Mouse (Mus musculus) retina, postnatal 1 day (tissue): ENCODE results near the gene Lsg1.
A peak's percentile ranks its signal among the peaks of the same experiment; 100 is the strongest.

Source experiments
- DNase-seq: peaks from one replicate; pipeline ENCODE4 v3.0.0-alpha.2; 2012

Gene Lsg1

DNA sequence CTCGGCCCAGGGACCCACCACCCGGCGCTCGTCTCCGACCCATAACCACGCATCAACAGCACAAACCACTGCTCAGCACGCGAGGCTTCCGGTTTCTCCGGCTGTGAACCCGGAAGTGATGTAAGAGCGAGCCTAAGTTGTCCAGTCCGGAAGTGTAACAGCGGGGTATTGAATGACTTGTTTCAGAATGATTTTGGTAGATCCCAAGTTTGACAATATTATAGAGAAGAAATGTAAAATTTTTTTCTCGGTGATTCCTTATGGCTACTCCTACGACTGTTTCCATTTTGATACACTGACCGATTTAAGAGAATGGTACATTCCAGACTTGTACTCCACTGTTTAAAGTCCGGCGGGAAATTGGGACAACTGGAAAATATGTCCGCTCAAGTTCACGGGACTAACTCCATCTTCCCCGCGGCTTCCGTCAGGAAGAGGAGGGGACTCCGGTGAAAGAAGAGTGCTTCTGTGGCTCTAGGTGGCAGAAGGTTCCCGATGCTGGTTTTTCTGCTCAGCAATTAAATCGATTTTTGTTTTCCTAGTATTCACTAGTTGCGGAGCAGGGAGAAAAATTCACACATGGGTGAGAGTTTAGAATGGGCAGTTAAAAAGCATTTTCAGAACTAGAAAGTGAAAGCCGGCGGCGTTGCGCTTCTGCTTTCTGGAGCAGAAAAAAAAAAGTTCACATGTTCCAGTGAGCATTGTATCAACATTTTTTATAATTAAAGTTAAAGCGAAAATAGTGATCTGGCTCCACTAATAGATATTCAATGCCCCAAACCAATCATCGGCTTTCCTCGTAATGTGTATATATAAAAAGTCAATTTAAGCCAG, at the start of gene Lsg1:
Lsg1 (minus strand) TSS at position 99 of the 834 bp plus-strand sequence.
- DNase-seq, result peak; percentile 98

DNA sequence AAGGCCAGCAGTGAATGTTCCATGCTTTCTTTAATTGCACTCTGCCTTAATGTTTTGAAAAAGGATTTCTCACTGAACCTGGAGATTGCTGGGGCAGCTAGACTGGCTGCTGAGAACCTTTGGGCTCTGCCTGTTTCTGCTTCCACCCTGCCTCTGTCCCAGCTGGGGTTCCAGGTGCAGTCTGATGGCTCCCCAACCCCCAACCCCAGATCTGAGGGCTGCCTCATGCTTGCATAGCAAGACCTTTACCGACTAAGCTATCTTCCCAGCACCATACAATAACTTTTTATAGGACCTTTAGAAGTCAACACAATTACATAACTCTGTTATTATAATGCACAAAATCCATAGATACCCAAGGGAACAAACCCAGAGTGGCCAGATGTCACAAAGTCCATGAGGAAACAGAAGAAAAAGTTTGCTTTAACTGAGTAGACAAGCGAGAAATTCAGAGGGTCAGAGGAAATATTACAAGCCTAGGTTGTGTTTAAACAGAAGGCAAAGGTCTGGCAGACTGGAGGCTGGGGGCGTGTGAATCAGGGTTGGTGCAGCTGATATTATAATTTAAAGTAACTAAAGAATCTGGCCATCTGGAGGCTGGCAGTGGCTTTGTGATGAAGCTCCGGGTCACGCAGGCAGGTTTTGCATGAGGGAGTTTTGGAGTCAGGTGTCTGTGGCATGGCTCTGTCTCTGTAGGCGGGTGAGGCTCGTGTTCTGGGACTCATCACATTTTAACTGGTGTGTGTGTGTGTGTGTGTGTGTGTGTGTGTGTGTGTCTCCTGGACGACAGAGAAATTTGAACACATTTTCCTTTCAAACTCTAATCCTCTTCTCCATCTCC, 46.7 kb upstream of the Lsg1 start:
- no peak for DNase-seq

DNA sequence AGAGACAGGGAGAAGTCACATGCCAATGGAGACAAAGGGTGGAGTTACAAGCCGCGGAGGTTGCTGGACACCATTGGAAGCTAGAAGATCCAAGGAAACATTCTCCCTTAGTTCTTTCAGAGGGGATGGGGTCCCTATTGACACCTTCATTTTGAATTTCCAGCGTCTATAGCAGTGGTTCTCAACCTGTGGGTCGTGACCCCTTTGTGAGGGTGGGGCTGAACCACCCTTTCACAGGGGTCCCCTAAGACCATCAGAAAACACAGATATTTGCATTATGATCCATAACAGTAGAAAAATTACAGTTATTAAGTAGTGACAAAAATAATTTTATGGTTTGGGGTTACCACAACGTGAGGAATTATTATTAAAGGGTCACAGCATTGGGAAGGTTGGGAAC, 42.1 kb upstream of the Lsg1 start:
- no peak for DNase-seq

DNA sequence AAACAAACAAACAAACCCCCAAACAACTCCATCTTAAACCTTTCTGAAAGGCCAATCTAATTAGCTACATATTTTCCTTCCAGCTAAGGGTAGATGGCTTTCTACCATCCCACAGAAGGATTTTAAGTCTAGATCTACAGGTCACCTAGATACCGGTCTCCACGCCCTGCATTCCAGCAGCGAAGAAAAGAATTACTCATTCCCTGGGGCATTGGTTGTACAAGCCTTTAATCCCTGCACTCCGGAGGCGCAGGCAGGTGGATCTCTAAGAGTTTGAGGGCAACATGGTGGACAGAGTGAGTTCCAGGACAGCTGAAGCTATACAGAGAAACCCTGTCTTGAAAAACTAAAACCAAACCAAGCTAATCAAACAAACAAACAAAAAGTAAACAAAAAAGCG, 41.0 kb upstream of the Lsg1 start:
- no peak for DNase-seq

DNA sequence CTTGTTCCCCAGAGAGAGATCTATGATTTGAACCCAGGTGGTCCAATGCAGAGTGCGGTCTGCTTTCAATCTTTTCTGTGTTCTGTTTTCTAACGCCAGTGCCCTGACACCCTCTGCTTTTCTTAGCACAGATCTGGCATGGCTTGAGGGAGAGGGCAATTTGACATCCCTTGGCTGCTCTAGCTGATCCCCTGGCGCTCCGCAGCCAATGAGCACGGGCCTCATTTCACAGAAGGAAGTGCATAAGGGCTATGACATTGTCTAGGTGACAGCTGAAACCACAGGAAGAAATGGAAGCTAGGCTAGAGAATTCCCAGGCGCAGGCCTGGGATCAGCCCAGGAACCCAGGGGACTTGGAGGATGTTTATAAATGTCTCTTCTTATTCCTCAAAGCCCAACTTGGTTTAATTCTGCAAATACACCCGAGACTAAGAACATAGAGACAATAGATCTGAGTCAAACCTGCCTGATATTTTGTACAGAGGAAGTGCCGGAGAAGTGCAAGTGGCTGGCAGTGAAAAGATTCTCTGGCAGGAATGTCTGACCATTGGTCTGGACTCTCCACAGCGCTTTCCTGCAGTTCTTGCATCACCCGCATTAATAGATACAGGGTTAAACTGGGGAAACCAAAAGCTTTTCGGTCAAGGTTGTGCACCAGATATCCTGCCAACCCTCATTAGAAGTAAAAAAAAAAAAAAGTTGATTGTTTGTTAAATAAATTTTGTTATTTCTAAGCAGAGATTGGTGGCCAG, 40.4 kb upstream of the Lsg1 start:
- DNase-seq, result no peak

DNA sequence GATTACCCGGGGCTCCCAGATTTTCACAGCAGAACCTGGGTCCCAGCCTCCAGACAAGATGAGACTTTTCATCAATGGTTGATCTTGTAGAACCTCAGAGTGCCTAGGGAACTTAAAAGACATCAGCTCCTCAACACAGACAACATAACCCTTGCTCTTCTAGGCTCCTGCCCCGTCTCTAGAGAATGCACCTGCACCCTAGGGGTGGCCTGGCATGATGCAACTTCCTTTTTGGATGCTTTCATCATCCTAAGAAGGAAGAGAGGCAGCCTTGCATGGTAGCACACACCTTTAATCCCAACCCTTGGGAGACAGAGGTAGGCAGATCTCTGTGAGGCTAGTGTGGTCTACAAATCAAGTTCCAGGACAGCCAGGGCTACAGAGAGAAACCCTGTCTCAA, 37.2 kb upstream of the Lsg1 start:
- no peak for DNase-seq

DNA sequence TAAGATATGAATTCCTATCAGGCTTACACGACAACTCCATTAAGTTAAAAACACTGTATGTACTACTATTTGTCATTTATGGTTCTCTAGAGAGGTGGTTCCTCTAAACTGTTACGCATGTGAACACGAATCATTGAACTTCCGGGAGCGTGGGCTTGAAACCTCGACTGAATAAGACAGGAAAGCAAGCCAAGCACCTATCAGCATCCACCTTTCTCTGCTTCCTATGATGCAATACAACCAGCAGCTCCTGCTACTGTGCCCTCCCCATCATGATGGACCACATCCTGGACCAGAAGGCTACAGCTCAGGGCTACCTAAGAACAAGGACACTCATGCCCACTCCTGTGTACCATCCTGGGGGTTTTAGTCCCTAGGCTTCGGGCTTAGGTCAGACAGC, 36.3 kb upstream of the Lsg1 start:
- no peak for DNase-seq

DNA sequence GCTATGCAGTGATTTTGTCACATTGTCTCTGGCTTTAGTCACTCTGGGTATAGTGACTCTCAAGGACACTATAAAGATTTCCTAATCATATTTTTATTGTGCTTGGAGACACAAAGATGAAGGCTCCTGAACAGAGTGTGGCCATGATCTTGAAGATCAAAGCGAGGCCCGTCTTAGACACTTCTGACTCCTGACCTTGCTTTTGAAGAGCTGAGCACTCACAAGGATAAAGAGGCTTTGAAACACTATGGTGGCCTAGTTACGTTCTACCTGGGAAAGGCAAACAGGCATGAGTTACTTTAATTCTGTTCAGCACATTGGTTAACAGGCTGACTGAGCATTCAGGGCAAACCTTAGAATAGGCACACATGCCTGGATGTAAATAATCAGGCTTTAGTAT, 28.9 kb upstream of the Lsg1 start:
- DNase-seq, result peak; percentile 48

DNA sequence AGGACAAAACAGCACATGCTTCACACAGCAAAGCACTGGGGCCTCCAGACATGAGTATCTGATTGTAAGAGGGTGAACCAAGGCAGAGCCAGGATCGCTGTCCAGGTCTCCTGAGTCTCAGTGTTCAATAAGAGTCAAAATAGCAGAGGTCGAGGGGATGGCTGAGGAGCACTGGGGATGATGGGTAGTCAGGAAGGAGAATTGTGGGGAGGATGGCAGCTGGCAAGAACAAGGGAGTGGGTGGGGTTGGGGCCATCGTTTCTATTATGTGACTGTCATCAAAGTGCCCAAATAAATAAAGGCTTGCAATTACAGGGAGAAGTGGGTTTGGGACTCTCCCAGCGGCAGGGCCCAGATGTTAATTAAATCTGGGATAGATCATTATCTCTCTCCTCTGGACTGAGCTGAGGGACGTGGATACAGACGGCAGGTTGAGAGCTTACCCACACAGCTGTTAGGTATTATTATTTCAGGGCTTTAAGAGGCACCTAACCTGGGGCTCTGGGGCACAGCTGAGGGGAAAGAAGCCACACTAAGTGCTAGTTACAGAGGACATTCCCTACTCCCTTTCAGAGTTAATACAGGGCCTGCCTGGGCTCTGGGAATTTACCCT, 27.4 kb upstream of the Lsg1 start:
- DNase-seq, result no peak

DNA sequence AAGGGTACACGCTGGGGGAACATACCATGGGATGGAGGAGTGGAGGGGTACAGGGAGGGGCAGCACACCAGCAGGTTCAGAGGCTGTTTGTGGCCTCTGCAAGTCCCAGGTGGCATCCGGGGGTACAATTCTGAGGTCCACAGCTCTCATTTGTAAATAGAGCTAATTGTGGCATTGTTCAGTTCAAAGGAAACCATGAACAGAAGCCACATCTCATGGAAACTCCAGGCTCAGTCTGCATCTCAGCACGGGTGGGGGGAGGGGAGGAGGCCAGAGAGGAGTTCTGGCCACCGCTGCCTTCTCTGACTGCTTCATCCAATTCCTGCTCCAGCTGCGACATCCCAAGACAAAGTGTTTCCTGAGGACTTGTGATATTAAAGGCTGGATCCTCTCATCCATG, 26.7 kb upstream of the Lsg1 start:
- no peak for DNase-seq

DNA sequence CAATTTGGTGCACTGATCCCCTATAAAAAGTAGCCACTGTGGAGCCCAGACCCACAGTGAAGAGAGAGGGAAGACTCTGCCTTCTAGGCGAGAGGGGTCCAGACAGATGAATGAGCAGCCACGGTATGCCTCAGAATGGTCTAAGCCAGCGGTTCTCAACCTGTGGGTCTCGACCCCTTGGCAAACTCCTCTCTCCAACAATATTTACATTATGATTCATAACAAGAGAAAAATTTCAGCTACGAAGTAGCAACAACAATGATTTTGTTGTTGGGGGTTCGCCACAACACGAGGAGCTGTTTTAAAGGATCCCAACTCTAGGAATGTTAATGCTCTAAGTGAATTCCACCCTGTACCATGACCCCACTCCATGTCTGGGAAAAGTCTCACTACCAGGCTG, 25.7 kb upstream of the Lsg1 start:
- DNase-seq, result no peak

DNA sequence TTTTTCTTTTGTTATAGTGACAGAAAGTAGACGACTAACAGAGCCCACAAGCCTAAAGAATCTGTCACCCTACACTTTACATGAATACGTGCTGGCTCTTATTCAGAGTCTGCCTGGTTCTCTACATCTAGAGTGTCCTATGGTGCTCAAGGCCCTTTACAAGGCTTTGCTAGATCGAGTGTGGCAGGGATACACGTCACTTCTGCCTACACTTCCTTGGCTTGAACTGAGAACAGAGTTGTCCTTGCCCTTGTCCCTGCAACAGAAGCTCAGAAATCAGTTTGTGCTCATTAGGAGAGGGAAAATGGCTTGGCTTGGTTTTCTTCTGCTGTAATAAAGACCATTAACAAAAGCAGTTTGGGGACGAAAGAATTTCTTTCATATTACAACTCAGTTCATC, 23.9 kb upstream of the Lsg1 start:
- no peak for DNase-seq

DNA sequence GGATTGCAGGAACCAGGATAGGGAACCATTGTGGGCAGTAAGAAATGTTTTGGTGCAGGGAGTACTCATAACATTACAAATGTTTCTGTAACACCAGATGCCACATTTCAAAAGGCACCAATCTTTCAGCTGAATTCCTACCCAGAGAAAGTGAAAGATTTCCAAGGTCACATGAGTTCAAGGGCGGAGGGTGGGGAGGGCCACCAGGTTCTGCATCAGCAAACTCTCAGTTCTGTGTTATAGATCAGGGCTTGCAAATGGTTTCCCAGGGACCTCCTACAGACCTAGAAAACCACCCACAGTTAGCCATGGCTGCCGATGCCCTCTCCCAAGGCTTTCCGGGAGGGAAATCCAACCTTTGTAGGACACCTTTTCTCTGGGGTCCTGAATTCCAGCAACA, 20.5 kb upstream of the Lsg1 start:
- no peak for DNase-seq

DNA sequence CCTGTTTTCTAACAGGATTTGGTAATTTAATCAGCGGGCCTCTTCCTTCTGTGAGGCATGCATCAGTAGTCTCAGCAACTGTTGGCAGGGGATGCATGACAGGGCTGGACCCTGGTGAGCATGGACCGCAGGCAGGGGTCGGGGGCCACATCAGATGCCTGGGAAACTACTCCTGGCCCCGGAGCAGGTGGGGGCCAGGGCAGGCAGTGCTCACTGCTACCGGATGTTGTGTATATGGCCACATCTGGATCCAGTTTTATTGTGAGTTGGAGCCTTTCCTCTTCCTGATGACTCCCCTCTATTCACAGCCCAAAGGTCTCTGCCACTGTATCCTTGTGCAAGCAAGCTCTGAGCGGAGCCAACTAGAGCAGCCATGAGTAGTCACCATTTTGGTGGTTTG, 18.1 kb upstream of the Lsg1 start:
- no peak for DNase-seq

DNA sequence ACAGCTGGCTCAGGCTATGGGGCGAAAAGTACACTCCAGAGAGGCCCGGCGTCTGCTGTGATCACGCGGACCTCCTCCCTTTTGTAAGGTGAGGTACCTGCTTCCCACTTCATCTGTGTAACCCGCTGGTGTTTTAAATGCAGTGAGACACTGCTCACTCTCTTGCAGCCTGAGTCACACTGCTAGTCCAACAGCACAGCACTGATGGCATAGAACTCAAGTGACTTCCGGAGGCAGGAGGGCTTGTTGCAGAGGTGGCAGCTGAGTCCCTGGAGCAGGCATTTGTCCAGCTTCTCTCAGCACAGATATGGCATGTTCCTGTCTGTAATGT, 17.4 kb upstream of the Lsg1 start:
- no peak for DNase-seq

DNA sequence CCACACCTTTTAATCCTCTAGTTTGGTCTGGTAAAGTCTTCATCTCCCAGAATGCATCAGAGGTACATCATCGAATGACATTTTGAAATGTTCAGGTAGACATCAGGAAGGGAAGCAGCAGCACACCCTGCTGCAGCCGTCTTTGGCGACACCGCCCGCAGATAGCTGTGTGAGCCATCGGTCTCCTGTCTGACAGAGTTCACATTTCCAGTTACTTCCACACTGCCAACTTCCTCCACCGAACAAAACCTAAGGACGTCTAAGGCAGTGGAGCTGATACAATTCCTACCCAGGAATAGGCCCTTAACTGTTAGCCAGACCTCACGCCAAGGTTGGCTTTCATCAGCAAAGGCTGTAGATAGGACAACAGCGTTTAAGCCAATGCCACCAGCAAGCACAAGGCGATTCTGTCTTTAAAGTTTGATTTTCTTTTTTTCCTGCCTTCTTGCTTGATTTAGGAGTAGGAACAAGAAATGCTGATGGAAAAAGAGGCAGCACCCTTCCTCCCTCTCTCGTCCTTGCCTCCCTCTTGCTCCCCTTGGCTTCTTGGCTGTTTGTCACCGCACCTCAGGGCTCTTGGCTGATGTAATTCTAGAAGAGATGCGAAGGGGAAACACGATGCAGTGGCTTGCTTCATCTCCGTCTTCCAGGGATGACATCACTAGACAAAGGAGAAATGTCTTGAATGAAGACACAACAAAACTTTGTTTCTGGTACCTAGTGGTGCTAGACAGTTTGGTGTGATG, 16.8 kb upstream of the Lsg1 start:
- no peak for DNase-seq

DNA sequence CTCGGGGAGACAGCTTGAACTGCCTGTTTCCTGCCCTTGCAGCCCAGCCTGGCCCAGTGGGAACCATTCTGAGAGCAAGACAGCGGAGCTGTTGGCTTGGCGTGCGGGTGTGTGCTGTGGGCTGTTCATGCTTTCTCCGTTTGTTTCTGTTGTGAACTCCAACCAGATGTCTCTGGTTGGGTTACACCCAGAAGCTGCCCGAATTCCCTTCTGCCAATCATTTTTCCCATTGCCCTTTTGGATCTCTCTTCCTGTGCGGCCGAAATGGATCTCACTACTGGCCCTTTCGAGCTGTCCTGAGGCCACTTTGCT, 16.1 kb upstream of the Lsg1 start:
- DNase-seq, result no peak

DNA sequence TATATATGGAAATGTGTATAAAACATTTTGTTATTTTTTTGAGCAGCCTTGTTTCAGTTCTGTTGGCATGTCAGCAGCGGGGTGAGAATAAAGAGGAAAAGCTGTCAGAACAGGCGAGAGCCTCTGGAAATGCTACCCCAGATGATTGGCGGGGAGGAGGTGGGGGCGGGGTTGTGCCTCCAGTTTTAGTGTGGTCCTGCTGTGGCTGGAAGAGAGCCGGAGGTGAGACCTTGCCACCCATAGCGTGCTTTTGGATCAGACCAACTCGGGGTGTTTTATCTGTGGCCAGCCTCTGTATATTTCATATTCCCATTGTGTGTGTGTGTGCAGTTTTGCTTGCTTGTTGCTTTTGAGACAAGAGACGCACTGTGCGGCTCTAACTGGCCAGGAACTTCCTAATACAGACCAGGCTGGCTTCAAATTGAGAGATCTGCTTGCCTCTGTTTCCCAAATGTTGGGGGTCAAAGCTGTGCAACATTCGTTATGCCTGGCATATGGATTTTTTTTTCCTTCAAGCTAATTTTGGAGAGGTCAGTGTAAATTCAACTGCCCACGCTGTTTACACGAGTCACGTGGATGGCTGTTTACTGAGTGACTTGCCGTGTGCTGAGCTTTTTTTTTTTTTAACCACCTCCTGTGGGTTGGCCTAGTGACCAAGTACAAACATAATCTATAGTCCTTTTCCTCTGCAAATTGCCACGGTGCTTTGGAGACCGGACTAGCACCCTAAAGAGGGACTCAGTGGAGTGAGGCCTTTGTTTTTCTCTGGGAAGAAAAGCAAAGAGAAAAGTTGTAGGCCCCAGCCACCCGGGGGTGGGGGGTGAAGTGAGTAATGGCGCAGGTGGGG, 15.5 kb upstream of the Lsg1 start:
- DNase-seq, result no peak

DNA sequence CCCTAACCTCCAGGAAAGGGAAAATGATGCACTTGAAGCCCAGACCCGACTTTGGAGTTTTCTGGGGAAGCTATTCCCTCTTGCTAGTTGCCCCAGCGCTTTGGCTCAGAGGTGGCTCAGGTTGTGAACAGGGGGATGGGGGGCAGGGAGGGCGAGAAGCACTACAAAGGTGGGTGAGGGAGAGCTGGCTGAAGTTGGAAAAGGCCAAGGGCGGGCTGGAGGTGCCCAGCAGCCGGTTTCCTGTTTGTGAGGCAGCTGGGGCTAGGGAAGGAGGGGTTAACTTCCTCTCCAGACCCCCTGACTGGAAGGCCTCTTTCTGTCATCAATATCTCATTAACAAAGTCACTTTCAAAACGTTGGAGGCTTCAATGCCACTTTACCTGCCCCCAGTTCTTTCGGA, 14.6 kb upstream of the Lsg1 start:
- DNase-seq, result no peak

DNA sequence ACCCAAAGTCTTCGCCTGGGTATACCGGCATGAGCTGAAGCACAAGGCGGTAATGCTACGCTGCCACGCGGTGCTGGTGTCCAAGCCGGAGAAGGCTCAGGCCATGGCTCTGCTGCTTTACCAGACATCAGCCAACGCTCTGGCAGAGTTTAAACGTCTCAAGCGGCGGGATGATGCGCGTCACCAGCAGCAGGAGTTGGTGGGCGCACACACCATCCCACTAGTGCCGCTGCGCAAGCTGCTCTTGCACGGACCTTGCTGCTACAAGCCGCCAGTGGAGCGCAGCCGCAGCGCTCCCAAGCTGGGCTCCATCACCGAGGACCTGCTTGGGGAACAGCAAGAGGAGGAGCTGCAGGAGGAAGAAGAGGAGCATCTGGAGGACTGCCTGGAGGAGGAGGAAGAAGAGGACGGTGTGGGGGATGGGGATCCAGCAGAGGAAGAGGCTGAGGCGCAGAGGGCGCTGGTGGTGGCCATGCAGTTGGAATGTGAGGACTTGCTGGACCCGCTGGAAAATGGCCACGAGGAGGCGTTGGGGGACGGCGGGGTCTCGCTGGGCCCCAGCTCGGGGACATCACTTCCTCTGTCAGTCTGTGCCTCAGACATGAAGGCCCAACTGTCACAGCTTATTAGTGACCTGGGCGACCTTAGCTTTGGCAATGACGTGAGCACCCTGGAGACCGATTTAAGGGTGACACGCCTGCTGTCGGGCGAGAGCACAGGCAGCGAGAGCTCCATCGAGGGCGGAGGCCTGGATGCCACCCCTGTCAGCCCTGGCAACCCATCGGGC, 13.8 kb upstream of the Lsg1 start:
- DNase-seq, result peak; percentile 85
